Mouse (Mus musculus) liver, postnatal 0 days (tissue): ENCODE results near the gene Ugt1a6a.

Source experiments
- CTCF ChIP-seq: sonication (generic); IDR thresholded peaks from 2 replicates; pipeline ENCODE4 v1.5.1; 2016; ENCODE audit warnings: antibody characterized with exemption, low read depth
- EP300 ChIP-seq: IDR thresholded peaks from 2 replicates; pipeline ENCODE4 v1.6.1; 2016; ENCODE audit warnings: antibody characterized with exemption, low read depth, mild to moderate bottlenecking

DNA sequence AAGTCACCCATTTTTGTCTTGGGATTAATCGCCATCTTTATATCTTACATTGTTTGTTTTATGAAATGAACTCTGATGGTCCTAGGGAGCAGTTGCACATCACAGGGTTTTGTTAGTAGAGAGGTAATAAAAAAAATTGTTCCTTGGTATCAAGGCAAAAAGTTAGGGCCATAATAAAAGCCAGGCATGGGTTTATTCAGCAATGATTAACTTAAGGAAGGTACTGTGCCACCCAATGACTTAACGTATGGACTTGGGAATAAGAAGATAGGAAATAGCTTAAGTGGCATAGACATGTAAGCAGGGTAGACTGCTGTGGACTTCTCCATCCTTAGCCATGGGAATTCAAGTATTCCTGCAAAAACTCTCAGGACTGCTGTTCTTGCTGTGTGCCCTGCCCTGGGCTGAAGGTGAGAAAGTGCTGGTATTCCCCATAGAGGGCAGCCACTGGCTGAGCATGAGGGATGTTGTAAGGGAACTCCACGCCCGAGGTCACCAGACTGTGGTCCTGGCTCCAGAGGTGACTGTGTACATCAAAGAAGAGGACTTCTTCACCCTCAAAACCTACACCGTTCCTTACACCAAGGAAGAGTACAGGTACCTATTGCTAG, 51.8 kb downstream of the Ugt1a6a start:
- TF ChIP-seq CTCF = no peak
- TF ChIP-seq EP300 = no peak
